Mouse (Mus musculus) liver, embryonic 14.5 days (tissue): ENCODE results near the gene Krtap17-1. TPM values are rescaled to one million over a fixed set of nuclear protein-coding genes. Genes with fewer than 3 reads are reported as not detected.

Source experiments
- ATAC-seq: fragments of 200-750 bp; cut with Nextera tagmentation; 2 replicates; pipeline ENCODE4 v1.8.0; 2017; ENCODE audit warnings: moderate number of reproducible peaks, mild to moderate bottlenecking, moderate library complexity; ENCODE audit not compliant: insufficient read depth
- DNase-seq, 3 experiments: peaks; one replicate each; pipeline ENCODE4 v3.0.0-alpha.2; 2012 to 2013; ENCODE audit warnings: low read depth in 3 of 3, low spot score in 3 of 3
- H3K27ac ChIP-seq: fragments of 300-500 bp; sonication (generic); 2 replicates; pipeline ENCODE4 v1.5.1; 2014; ENCODE audit warnings: moderate library complexity, mild to moderate bottlenecking, control low read depth, inconsistent platforms
- H3K27me3 ChIP-seq: fragments of 300-500 bp; sonication (generic); 2 replicates; pipeline ENCODE4 v1.6.1; 2014; ENCODE audit warnings: mild to moderate bottlenecking, low read length, moderate library complexity; ENCODE audit not compliant: control insufficient read depth, insufficient read depth
- H3K36me3 ChIP-seq: fragments of 300-500 bp; sonication (generic); replicated peaks from 2 replicates; pipeline ENCODE4 v1.6.1; 2014; ENCODE audit warnings: low read depth; ENCODE audit not compliant: control insufficient read depth, insufficient read depth
- H3K4me1 ChIP-seq, 2 experiments: fragments of 200-500 bp in 1 of 2; fragments of 300-500 bp in 1 of 2; sonication (generic) in 1 of 2; replicated peaks; 2 replicates each; pipeline ENCODE4 v1.6.1; 2012 to 2014; ENCODE audit warnings: antibody characterized with exemption in 1 of 2, inconsistent platforms in 1 of 2, low read length in 1 of 2; ENCODE audit not compliant: control insufficient read depth in 2 of 2, insufficient read depth in 2 of 2
- H3K4me2 ChIP-seq: fragments of 300-500 bp; sonication (generic); 2 replicates; pipeline ENCODE4 v1.6.1; 2014; ENCODE audit warnings: low read depth, mild to moderate bottlenecking, control low read depth, moderate library complexity
- H3K4me3 ChIP-seq, 2 experiments: fragments of 200-500 bp in 1 of 2; fragments of 300-500 bp in 1 of 2; sonication (generic) in 1 of 2; 2 replicates each; pipeline ENCODE4 v1.5.1; 2012 to 2014; ENCODE audit warnings: low read depth in 2 of 2, low read length in 2 of 2, mild to moderate bottlenecking in 2 of 2, control low read depth in 1 of 2, inconsistent platforms in 1 of 2, moderate library complexity in 1 of 2; ENCODE audit not compliant: insufficient read depth in 1 of 2
- H3K9ac ChIP-seq: fragments of 300-500 bp; sonication (generic); replicated peaks from 2 replicates; pipeline ENCODE4 v1.6.1; 2014; ENCODE audit warnings: mild to moderate bottlenecking, control low read depth, moderate library complexity
- H3K9me3 ChIP-seq: fragments of 300-500 bp; sonication (generic); 2 replicates; pipeline ENCODE4 v1.6.1; 2016; ENCODE audit warnings: low read length, mixed read lengths; ENCODE audit not compliant: control insufficient read depth
- CTCF ChIP-seq: IDR thresholded peaks from 2 replicates; pipeline ENCODE4 v1.5.1; 2016; ENCODE audit warnings: antibody characterized with exemption, low read depth, control low read depth
- EP300 ChIP-seq: IDR thresholded peaks from 2 replicates; pipeline ENCODE4 v1.6.1; 2016; ENCODE audit warnings: antibody characterized with exemption, low read depth
- WGBS: fragments of 180-500 bp; shearing (Covaris S2); extraction: QIAGEN DNeasy Blood & Tissue Kit; methylation state at CpG from one replicate; pipeline ENCODE4 v1.1.7; 2014; ENCODE audit not compliant: insufficient replicate concordance; 5-methylcytosine and 5-hydroxymethylcytosine counted together
- polyA plus RNA-seq, 2 experiments: library from polyadenylated mRNA; depleted of rRNA in 1 of 2; stranded (reverse) in 1 of 2; unstranded in 1 of 2; fragments of >200 nt; fragmentation: Nextera tagmentation in 1 of 2; extraction: Ambion mirVana in 1 of 2; gene quantifications; 2 replicates each; pipeline versions ENCODE4 v1.2.1 to v1.2.3; 2012 to 2014

Krtap17-1 gene
- polyA plus RNA-seq, 2 experiments = not detected

- Histone ChIP-seq H3K4me3 (no peak overlapping the region), H3K9ac (no peak overlapping the region), H3K9me3 (no peaks in the 10 kb centered on the region), H3K27ac (no peak overlapping the region), H3K36me3 (no peaks in the 10 kb centered on the region), H3K4me2 (no peak overlapping the region), H3K27me3 (no peaks in the 10 kb centered on the region), H3K4me1 (no peaks in the 10 kb centered on the region)
- WGBS = 65% methylated on average over 9 of the region's 9 CpGs
- no peak for ATAC-seq
- TF ChIP-seq CTCF (no peak), EP300 (no peak)
- DNase-seq = no peak
These were observed 11.1 kb downstream of the Krtap17-1 start for GRCm38 (mm10) chr11:99982731-99983130.

- no peak for DNase-seq
- Histone ChIP-seq H3K27ac (no peak within 1 kb of the TSS), H3K36me3 (no peaks in the 10 kb centered on the region), H3K4me2 (no peak within 1 kb of the TSS), H3K27me3 (no peaks in the 10 kb centered on the region), H3K9ac (no peak within 1 kb of the TSS), H3K4me1 (no peaks in the 10 kb centered on the region), H3K9me3 (no peaks in the 10 kb centered on the region), H3K4me3 (no peak within 1 kb of the TSS)
- WGBS = 40% methylated on average over 5 of the region's 5 CpGs
- TF ChIP-seq CTCF = no peak
- no peak for TF ChIP-seq EP300
- no peak for ATAC-seq
These were observed 14.8 kb downstream of the Krtap17-1 start, which contains the start of gene Krtap29-1 for GRCm38 (mm10) chr11:99978953-99979352. Krtap29-1 (minus strand) TSS chr11:99979053.

GRCm38 (mm10) chr11:99965961-99966360 is 27.8 kb downstream of the Krtap17-1 start:
- H3K4me1 ChIP-seq = no peaks in the 10 kb centered on the region
- H3K27ac ChIP-seq = no peak overlapping the region
- no peaks in the 10 kb centered on the region for H3K9me3 ChIP-seq
- DNase-seq (no peak), ATAC-seq (no peak)
- no peaks in the 10 kb centered on the region for H3K27me3 ChIP-seq
- 23% methylated on average over 2 of the region's 2 CpGs for WGBS
- no peak for TF ChIP-seq EP300
- no peak for TF ChIP-seq CTCF
- no peaks in the 10 kb centered on the region for H3K36me3 ChIP-seq
- no peak overlapping the region for H3K9ac ChIP-seq
- no peak overlapping the region for H3K4me3 ChIP-seq
- no peak overlapping the region for H3K4me2 ChIP-seq

GRCm38 (mm10) chr11:99964213-99964612 is 29.6 kb downstream of the Krtap17-1 start:
- no peaks in the 10 kb centered on the region for H3K27me3 ChIP-seq
- H3K9ac ChIP-seq = no peak overlapping the region
- 36% methylated on average over 6 of the region's 6 CpGs for WGBS
- H3K9me3 ChIP-seq = no peaks in the 10 kb centered on the region
- H3K4me1 ChIP-seq = no peaks in the 10 kb centered on the region
- no peaks in the 10 kb centered on the region for H3K36me3 ChIP-seq
- no peak overlapping the region for H3K27ac ChIP-seq
- no peak for ATAC-seq
- TF ChIP-seq EP300 = no peak
- no peak for TF ChIP-seq CTCF
- no peak for DNase-seq
- no peak overlapping the region for H3K4me2 ChIP-seq
- no peak overlapping the region for H3K4me3 ChIP-seq

GRCm38 (mm10) chr11:99948175-99948574 is 45.6 kb downstream of the Krtap17-1 start, which contains the start of gene Krtap9-5:
Krtap9-5 (plus strand) TSS chr11:99948475.
- TF ChIP-seq EP300 (no peak), CTCF (no peak)
- Histone ChIP-seq H3K4me3 (no peak within 1 kb of the TSS), H3K27me3 (no peaks in the 10 kb centered on the region), H3K9me3 (no peaks in the 10 kb centered on the region), H3K36me3 (no peaks in the 10 kb centered on the region), H3K9ac (no peak within 1 kb of the TSS), H3K4me2 (no peak within 1 kb of the TSS), H3K4me1 (no peaks in the 10 kb centered on the region), H3K27ac (no peak within 1 kb of the TSS)
- DNase-seq (no peak), ATAC-seq (no peak)
- WGBS = 62% methylated on average over 2 of the region's 2 CpGs

Other genes starting within 250 kb of the Krtap17-1 start
Only the 30 nearest of the 32 such genes appear.
- gene Krtap4-8, start 213.3 kb downstream of the Krtap17-1 start, polyA plus RNA-seq (2012; rRNA removed) = not detected in 2 replicates
- gene Krtap4-8, start 213.3 kb downstream of the Krtap17-1 start, polyA plus RNA-seq (2014; fragmentation: Nextera tagmentation; extraction: Ambion mirVana) = not detected in 2 replicates
- not detected in 2 replicates for gene Krtap4-9, start 208.8 kb downstream of the Krtap17-1 start, polyA plus RNA-seq (2012; rRNA removed)
- gene Krtap4-9, start 208.8 kb downstream of the Krtap17-1 start, polyA plus RNA-seq (2014; fragmentation: Nextera tagmentation; extraction: Ambion mirVana) = not detected in 2 replicates
- gene Gm11596, start 200.5 kb downstream of the Krtap17-1 start, polyA plus RNA-seq (2012; rRNA removed) = not detected in 2 replicates
- not detected in 2 replicates for gene Gm11596, start 200.5 kb downstream of the Krtap17-1 start, polyA plus RNA-seq (2014; fragmentation: Nextera tagmentation; extraction: Ambion mirVana)
- gene Gm11569, start 195.1 kb downstream of the Krtap17-1 start, polyA plus RNA-seq (2012; rRNA removed) = not detected in 2 replicates
- not detected in 2 replicates for gene Gm11569, start 195.1 kb downstream of the Krtap17-1 start, polyA plus RNA-seq (2014; fragmentation: Nextera tagmentation; extraction: Ambion mirVana)
- not detected in 2 replicates for gene Gm11554, start 189.5 kb downstream of the Krtap17-1 start, polyA plus RNA-seq (2012; rRNA removed)
- gene Gm11554, start 189.5 kb downstream of the Krtap17-1 start, polyA plus RNA-seq (2014; fragmentation: Nextera tagmentation; extraction: Ambion mirVana) = not detected in 2 replicates
- gene Krtap4-13, start 184.1 kb downstream of the Krtap17-1 start, polyA plus RNA-seq (2012; rRNA removed) = not detected in 2 replicates
- gene Krtap4-13, start 184.1 kb downstream of the Krtap17-1 start, polyA plus RNA-seq (2014; fragmentation: Nextera tagmentation; extraction: Ambion mirVana) = not detected in 2 replicates
- not detected in 2 replicates for gene Gm11564, start 178.3 kb downstream of the Krtap17-1 start, polyA plus RNA-seq (2012; rRNA removed)
- gene Gm11564, start 178.3 kb downstream of the Krtap17-1 start, polyA plus RNA-seq (2014; fragmentation: Nextera tagmentation; extraction: Ambion mirVana) = not detected in 2 replicates
- not detected in 2 replicates for gene 2300003K06Rik, start 155.9 kb downstream of the Krtap17-1 start, polyA plus RNA-seq (2012; rRNA removed)
- not detected in 2 replicates for gene 2300003K06Rik, start 155.9 kb downstream of the Krtap17-1 start, polyA plus RNA-seq (2014; fragmentation: Nextera tagmentation; extraction: Ambion mirVana)
- 0.11 TPM in 1 of 2 replicates, not detected in the other for gene Krtap4-16, start 142.4 kb downstream of the Krtap17-1 start, polyA plus RNA-seq (2012; rRNA removed)
- gene Krtap4-16, start 142.4 kb downstream of the Krtap17-1 start, polyA plus RNA-seq (2014; fragmentation: Nextera tagmentation; extraction: Ambion mirVana) = not detected in 2 replicates
- not detected in 2 replicates for gene Gm11568, start 136.1 kb downstream of the Krtap17-1 start, polyA plus RNA-seq (2012; rRNA removed)
- gene Gm11568, start 136.1 kb downstream of the Krtap17-1 start, polyA plus RNA-seq (2014; fragmentation: Nextera tagmentation; extraction: Ambion mirVana) = not detected in 2 replicates
- not detected in 2 replicates for gene Gm11559, start 129.5 kb downstream of the Krtap17-1 start, polyA plus RNA-seq (2012; rRNA removed)
- not detected in 2 replicates for gene Gm11559, start 129.5 kb downstream of the Krtap17-1 start, polyA plus RNA-seq (2014; fragmentation: Nextera tagmentation; extraction: Ambion mirVana)
- gene Krtap9-1, start 120.6 kb downstream of the Krtap17-1 start, polyA plus RNA-seq (2012; rRNA removed) = not detected in 2 replicates
- not detected in 2 replicates for gene Krtap9-1, start 120.6 kb downstream of the Krtap17-1 start, polyA plus RNA-seq (2014; fragmentation: Nextera tagmentation; extraction: Ambion mirVana)
- gene Gm11567, start 114.8 kb downstream of the Krtap17-1 start, polyA plus RNA-seq (2012; rRNA removed) = not detected in 2 replicates
- not detected in 2 replicates for gene Gm11567, start 114.8 kb downstream of the Krtap17-1 start, polyA plus RNA-seq (2014; fragmentation: Nextera tagmentation; extraction: Ambion mirVana)
- gene Krtap31-1, start 86.1 kb downstream of the Krtap17-1 start, polyA plus RNA-seq (2012; rRNA removed) = not detected in 2 replicates
- gene Krtap31-1, start 86.1 kb downstream of the Krtap17-1 start, polyA plus RNA-seq (2014; fragmentation: Nextera tagmentation; extraction: Ambion mirVana) = not detected in 2 replicates
- gene Gm11565, start 79.2 kb downstream of the Krtap17-1 start, polyA plus RNA-seq (2012; rRNA removed) = not detected in 2 replicates
- not detected in 2 replicates for gene Gm11565, start 79.2 kb downstream of the Krtap17-1 start, polyA plus RNA-seq (2014; fragmentation: Nextera tagmentation; extraction: Ambion mirVana)
- not detected in 2 replicates for gene Krtap31-2, start 57.7 kb downstream of the Krtap17-1 start, polyA plus RNA-seq (2012; rRNA removed)
- not detected in 2 replicates for gene Krtap31-2, start 57.7 kb downstream of the Krtap17-1 start, polyA plus RNA-seq (2014; fragmentation: Nextera tagmentation; extraction: Ambion mirVana)
- not detected in 2 replicates for gene Krtap9-5, start 45.5 kb downstream of the Krtap17-1 start, polyA plus RNA-seq (2012; rRNA removed)
- gene Krtap9-5, start 45.5 kb downstream of the Krtap17-1 start, polyA plus RNA-seq (2014; fragmentation: Nextera tagmentation; extraction: Ambion mirVana) = not detected in 2 replicates
- not detected in 2 replicates for gene Krtap29-1, start 14.9 kb downstream of the Krtap17-1 start, polyA plus RNA-seq (2012; rRNA removed)
- not detected in 2 replicates for gene Krtap29-1, start 14.9 kb downstream of the Krtap17-1 start, polyA plus RNA-seq (2014; fragmentation: Nextera tagmentation; extraction: Ambion mirVana)
- gene Krtap16-1, start 7.4 kb downstream of the Krtap17-1 start, polyA plus RNA-seq (2012; rRNA removed) = not detected in 2 replicates
- gene Krtap16-1, start 7.4 kb downstream of the Krtap17-1 start, polyA plus RNA-seq (2014; fragmentation: Nextera tagmentation; extraction: Ambion mirVana) = not detected in 2 replicates
- gene Krt33a, start 22.2 kb upstream of the Krtap17-1 start, polyA plus RNA-seq (2012; rRNA removed) = not detected in 2 replicates
- gene Krt33a, start 22.2 kb upstream of the Krtap17-1 start, polyA plus RNA-seq (2014; fragmentation: Nextera tagmentation; extraction: Ambion mirVana) = not detected in 2 replicates
- gene Krt33b, start 35.9 kb upstream of the Krtap17-1 start, polyA plus RNA-seq (2012; rRNA removed) = not detected in 2 replicates
- not detected in 2 replicates for gene Krt33b, start 35.9 kb upstream of the Krtap17-1 start, polyA plus RNA-seq (2014; fragmentation: Nextera tagmentation; extraction: Ambion mirVana)
- not detected in 2 replicates for gene Krt34, start 47.6 kb upstream of the Krtap17-1 start, polyA plus RNA-seq (2012; rRNA removed)
- not detected in 2 replicates for gene Krt34, start 47.6 kb upstream of the Krtap17-1 start, polyA plus RNA-seq (2014; fragmentation: Nextera tagmentation; extraction: Ambion mirVana)
- not detected in 2 replicates for gene Krt31, start 56.6 kb upstream of the Krtap17-1 start, polyA plus RNA-seq (2012; rRNA removed)
- not detected in 2 replicates for gene Krt31, start 56.6 kb upstream of the Krtap17-1 start, polyA plus RNA-seq (2014; fragmentation: Nextera tagmentation; extraction: Ambion mirVana)
- gene Krt32, start 94.2 kb upstream of the Krtap17-1 start, polyA plus RNA-seq (2012; rRNA removed) = not detected in 2 replicates
- gene Krt32, start 94.2 kb upstream of the Krtap17-1 start, polyA plus RNA-seq (2014; fragmentation: Nextera tagmentation; extraction: Ambion mirVana) = not detected in 2 replicates
- not detected in 2 replicates for gene Krt35, start 102.2 kb upstream of the Krtap17-1 start, polyA plus RNA-seq (2012; rRNA removed)
- gene Krt35, start 102.2 kb upstream of the Krtap17-1 start, polyA plus RNA-seq (2014; fragmentation: Nextera tagmentation; extraction: Ambion mirVana) = not detected in 2 replicates
- gene Krt36, start 111.6 kb upstream of the Krtap17-1 start, polyA plus RNA-seq (2012; rRNA removed) = not detected in 2 replicates
- not detected in 2 replicates for gene Krt36, start 111.6 kb upstream of the Krtap17-1 start, polyA plus RNA-seq (2014; fragmentation: Nextera tagmentation; extraction: Ambion mirVana)
- 0.08 TPM in 1 of 2 replicates, not detected in the other for gene Krt13, start 127.6 kb upstream of the Krtap17-1 start, polyA plus RNA-seq (2012; rRNA removed)
- gene Krt13, start 127.6 kb upstream of the Krtap17-1 start, polyA plus RNA-seq (2014; fragmentation: Nextera tagmentation; extraction: Ambion mirVana) = not detected in 2 replicates
- gene Krt15, start 141.9 kb upstream of the Krtap17-1 start, polyA plus RNA-seq (2012; rRNA removed) = 0.18 and 0.35 TPM in 2 replicates
- 0.08 TPM in 1 of 2 replicates, not detected in the other for gene Krt15, start 141.9 kb upstream of the Krtap17-1 start, polyA plus RNA-seq (2014; fragmentation: Nextera tagmentation; extraction: Ambion mirVana)
- gene Krt19, start 154.7 kb upstream of the Krtap17-1 start, polyA plus RNA-seq (2012; rRNA removed) = 1.8 and 2.0 TPM in 2 replicates
- gene Krt19, start 154.7 kb upstream of the Krtap17-1 start, polyA plus RNA-seq (2014; fragmentation: Nextera tagmentation; extraction: Ambion mirVana) = 1.2 and 2.4 TPM in 2 replicates
- not detected in 2 replicates for gene Krt9, start 199.3 kb upstream of the Krtap17-1 start, polyA plus RNA-seq (2012; rRNA removed)
- not detected in 2 replicates for gene Krt9, start 199.3 kb upstream of the Krtap17-1 start, polyA plus RNA-seq (2014; fragmentation: Nextera tagmentation; extraction: Ambion mirVana)